Mouse (Mus musculus) liver, embryonic 14.5 days (tissue): ENCODE measurements at regions not wholly inside any gene's neighbourhood (a gene's known extent, or its start where the extent isn't known, plus 50 kb on each side); places are given as distances from the start of the nearest gene placed in this dataset.

ENCODE experiments used
- CTCF ChIP-seq: IDR thresholded peaks from 2 replicates; pipeline ENCODE4 v1.5.1; 2016; ENCODE audit warnings: antibody characterized with exemption, low read depth, control low read depth
- EP300 ChIP-seq: IDR thresholded peaks from 2 replicates; pipeline ENCODE4 v1.6.1; 2016; ENCODE audit warnings: antibody characterized with exemption, low read depth

DNA sequence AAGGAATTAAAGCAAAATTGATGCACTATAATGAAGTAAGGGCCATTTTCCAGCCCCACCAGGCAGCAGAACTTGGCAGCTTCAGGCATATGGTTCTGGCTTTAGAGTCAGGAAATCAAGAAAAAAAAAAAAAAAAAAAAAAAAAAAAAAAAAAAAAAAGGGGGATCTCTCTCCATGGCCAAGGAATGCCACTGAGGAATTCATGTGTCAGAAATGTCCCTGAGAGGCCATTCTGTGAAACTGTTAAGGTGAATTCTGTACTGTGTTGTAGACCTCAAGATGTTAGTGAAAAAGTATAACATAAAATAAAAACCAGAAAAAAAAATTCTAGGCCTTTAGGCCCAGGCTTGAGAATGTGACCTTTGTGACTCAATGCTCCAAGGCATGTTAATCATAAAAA is 632.7 kb upstream of the Vrk2 start:
- TF ChIP-seq CTCF: no peak
- no peak for TF ChIP-seq EP300
